In the genomic region with DNA sequence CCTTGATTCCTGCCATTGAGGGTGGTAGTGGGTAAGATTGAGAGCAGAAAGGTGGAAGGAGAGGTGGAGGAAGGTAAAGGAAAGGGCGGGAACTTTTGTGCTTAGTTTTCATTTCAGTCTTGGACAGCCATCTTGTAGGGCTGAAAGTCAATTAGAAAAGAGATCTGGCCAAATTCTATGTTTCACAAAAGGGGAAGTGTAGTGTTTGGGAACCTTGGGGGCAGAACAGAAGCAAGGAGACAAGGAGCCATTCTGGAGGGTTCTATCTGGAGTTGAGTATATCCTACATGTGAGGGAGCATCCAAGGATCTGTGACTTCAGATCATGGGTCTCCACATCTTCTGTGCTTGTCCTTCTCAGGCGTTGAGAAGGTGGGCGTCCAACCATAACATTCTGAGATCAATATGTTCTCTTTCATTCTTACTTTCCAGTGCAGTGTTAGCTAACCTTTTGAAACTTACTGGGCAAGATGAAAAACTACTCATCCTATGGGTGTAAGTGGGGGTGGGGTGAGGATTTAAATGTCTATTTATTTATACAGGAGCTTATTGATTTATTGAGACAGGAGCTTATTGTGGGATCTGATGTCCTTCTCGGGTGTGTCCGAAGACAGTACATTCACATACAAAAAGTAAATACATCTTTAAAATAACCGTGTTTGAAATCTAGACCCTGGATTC, we compare ENCODE assay signal across 8 mouse cellular contexts. TPM values are rescaled to one million over a fixed set of nuclear protein-coding genes. Genes with fewer than 3 reads are reported as not detected.
DNase-seq lines count a peak whose midpoint lies in the region; ATAC-seq lines count a peak whose summit lies in the region.

No protein-coding gene starts in this region.

- peak overlapping the region; percentile 95 for H3K4me3 ChIP-seq in heart, embryonic 10.5 days
- H3K4me3 ChIP-seq in embryonic facial prominence, embryonic 15.5 days (replicated peaks) = peak overlapping the region; percentile 65
- peak overlapping the region; percentile 95 for H3K4me3 ChIP-seq in liver, embryonic 11.5 days (ENCODE audit: low read depth, low read length)

- no peaks in the 10 kb centered on the region for H3K27me3 ChIP-seq in heart, embryonic 10.5 days (ENCODE audit: insufficient read depth, poor library complexity, severe bottlenecking)
- no peaks in the 10 kb centered on the region for H3K27me3 ChIP-seq in embryonic facial prominence, embryonic 15.5 days
- no peaks in the 10 kb centered on the region for H3K27me3 ChIP-seq in liver, embryonic 11.5 days (replicated peaks; ENCODE audit: control insufficient read depth, insufficient read depth, low read length)

- no peak for ATAC-seq in embryonic facial prominence, embryonic 15.5 days (ENCODE audit: insufficient number of reproducible peaks, low FRiP score, low TSS enrichment, low read depth)
- 0 out of 2 replicates have a peak, but pooled peaks have one; percentile 1 for ATAC-seq in liver, embryonic 11.5 days (replicated peaks; ENCODE audit: low FRiP score)

- peak overlapping the region; percentile 76 for H3K9ac ChIP-seq in embryonic facial prominence, embryonic 15.5 days
- peak overlapping the region; percentile 95 for H3K9ac ChIP-seq in liver, embryonic 11.5 days (ENCODE audit: low read depth, low read length)

- no peaks in the 10 kb centered on the region for H3K9me3 ChIP-seq in heart, embryonic 10.5 days
- H3K9me3 ChIP-seq in embryonic facial prominence, embryonic 15.5 days (replicated peaks) = no peaks in the 10 kb centered on the region
- no peaks in the 10 kb centered on the region for H3K9me3 ChIP-seq in liver, embryonic 11.5 days (ENCODE audit: control insufficient read depth, low read length)

- H3K27ac ChIP-seq in heart, embryonic 10.5 days = peak overlapping the region; percentile 97
- peak overlapping the region; percentile 94 for H3K27ac ChIP-seq in embryonic facial prominence, embryonic 15.5 days (replicated peaks)
- H3K27ac ChIP-seq in liver, embryonic 11.5 days (ENCODE audit: low read depth, low read length) = peak overlapping the region; percentile 96

- DNase-seq in heart, embryonic 10.5 days (ENCODE audit: low spot score) = no peak
- no peak for DNase-seq in heart, adult 9 months (ENCODE audit: low spot score in 2 of 2)
- DNase-seq in 416B (ENCODE audit: low read depth) = peak; percentile 61
- no peak for DNase-seq in liver, embryonic 11.5 days (ENCODE audit: low spot score)
- DNase-seq in embryo, embryonic 10.5 days (ENCODE audit: low spot score) = no peak
- no peak for DNase-seq in adrenal gland, postnatal 25 days
- DNase-seq in left cerebral cortex, adult 11 months (ENCODE audit: low spot score) = no peak

- 52% methylated on average over 6 of the region's 6 CpGs for WGBS in heart, embryonic 10.5 days
- WGBS in embryonic facial prominence, embryonic 15.5 days = 54% methylated on average over 6 of the region's 6 CpGs
- WGBS in liver, embryonic 11.5 days = 43% methylated on average over 6 of the region's 6 CpGs

- H3K36me3 ChIP-seq in heart, embryonic 10.5 days = no peaks in the 10 kb centered on the region
- no peaks in the 10 kb centered on the region for H3K36me3 ChIP-seq in embryonic facial prominence, embryonic 15.5 days
- H3K36me3 ChIP-seq in liver, embryonic 11.5 days (ENCODE audit: control insufficient read depth, insufficient read depth, low read length) = no peaks in the 10 kb centered on the region

- peaks cover 19% of the 10 kb centered on the region for H3K4me1 ChIP-seq in heart, embryonic 10.5 days
- peaks cover 20% of the 10 kb centered on the region for H3K4me1 ChIP-seq in embryonic facial prominence, embryonic 15.5 days
- H3K4me1 ChIP-seq in liver, embryonic 11.5 days (replicated peaks; ENCODE audit: control insufficient read depth, insufficient read depth, low read length) = peaks cover 18% of the 10 kb centered on the region

- H3K4me2 ChIP-seq in embryonic facial prominence, embryonic 15.5 days (replicated peaks) = peak overlapping the region; percentile 51
- peak overlapping the region; percentile 68 for H3K4me2 ChIP-seq in liver, embryonic 11.5 days

RNA-seq across cellular contexts. Expression of gene Dnajb6, which starts 0.5 kb away (rescaled TPM):
- 110 and 129 TPM in 2 replicates for polyA plus RNA-seq in heart, embryonic 10.5 days (2016; fragmentation: Nextera tagmentation; extraction: Ambion mirVana)
- 133 and 144 TPM in 2 replicates for polyA plus RNA-seq in embryonic facial prominence, embryonic 15.5 days (2015; fragmentation: Nextera tagmentation; extraction: Ambion mirVana)
- polyA plus RNA-seq in liver, embryonic 11.5 days (2014; fragmentation: Nextera tagmentation; extraction: Ambion mirVana) = 141 and 151 TPM in 2 replicates
- total RNA-seq in adrenal gland, postnatal 25 days (2021) = 143 and 153 TPM in 2 replicates

RNA-seq across cellular contexts. Expression of gene Gm5129, which starts 0.8 kb away (rescaled TPM):
- polyA plus RNA-seq in heart, embryonic 10.5 days (2016; fragmentation: Nextera tagmentation; extraction: Ambion mirVana) = not detected in 2 replicates
- polyA plus RNA-seq in embryonic facial prominence, embryonic 15.5 days (2015; fragmentation: Nextera tagmentation; extraction: Ambion mirVana) = not detected in 2 replicates
- polyA plus RNA-seq in liver, embryonic 11.5 days (2014; fragmentation: Nextera tagmentation; extraction: Ambion mirVana) = not detected in 2 replicates
- total RNA-seq in adrenal gland, postnatal 25 days (2021) = not detected in 2 replicates
